In genomic region chr15:91282822-91283221, GRCm38 (mm10) we compare ENCODE assay signal across 12 mouse cellular contexts.
DNase-seq lines count a peak whose midpoint lies in the region; ATAC-seq lines count a peak whose summit lies in the region.
"Had no signal": no experiment of that assay in that cellular context is flagged by ENCODE, and none has a peak within 500 bp of the region (broad histone marks: within the 10 kb centered on the region; RNA-seq: fewer than 3 reads in every experiment).

No protein-coding gene starts in this region.

- no peak overlapping the region for H3K4me3 ChIP-seq in lung, embryonic 16.5 days (ENCODE audit: low read length)
- no peak overlapping the region for H3K4me3 ChIP-seq in hindbrain, embryonic 10.5 days
- no peak overlapping the region for H3K4me3 ChIP-seq in kidney, embryonic 14.5 days (ENCODE audit: low read length)
- no peak overlapping the region for H3K4me3 ChIP-seq in midbrain, embryonic 10.5 days
- H3K4me3 ChIP-seq: forebrain, embryonic 13.5 days; hindbrain, embryonic 15.5 days had no signal

- H3K27ac ChIP-seq in lung, embryonic 16.5 days (ENCODE audit: low read length): peak overlapping the region; percentile 82
- no peak overlapping the region for H3K27ac ChIP-seq in hindbrain, embryonic 10.5 days
- no peak overlapping the region for H3K27ac ChIP-seq in kidney, embryonic 14.5 days (ENCODE audit: low read depth, low read length)
- no peak overlapping the region for H3K27ac ChIP-seq in midbrain, embryonic 10.5 days (replicated peaks)
- H3K27ac ChIP-seq: forebrain, embryonic 13.5 days; hindbrain, embryonic 15.5 days; kidney, postnatal 0 days had no signal

- no peak overlapping the region for H3K4me2 ChIP-seq in lung, embryonic 16.5 days (ENCODE audit: low read depth, low read length)
- no peak overlapping the region for H3K4me2 ChIP-seq in kidney, embryonic 14.5 days (replicated peaks; ENCODE audit: low read depth, low read length)
- H3K4me2 ChIP-seq: forebrain, embryonic 13.5 days; hindbrain, embryonic 15.5 days had no signal

- DNase-seq in heart, adult 11 months: peak; percentile 97
- DNase-seq in heart, adult 8-10 months (ENCODE audit: low spot score): no peak
- DNase-seq in NIH3T3 (ENCODE audit: low read depth): peak; percentile 58
- peak; percentile 49 for DNase-seq in fibroblast of lung, adult 2 months (ENCODE audit: low read depth)
- no peak for DNase-seq in hindbrain, embryonic 10.5 days (ENCODE audit: low spot score)
- no peak for DNase-seq in midbrain, embryonic 10.5 days (ENCODE audit: low spot score)

- WGBS in lung, embryonic 16.5 days: 37% methylated on average over 7 of the region's 7 CpGs
- 91% methylated on average over 7 of the region's 7 CpGs for WGBS in hindbrain, embryonic 10.5 days
- 92% methylated on average over 7 of the region's 7 CpGs for WGBS in kidney, embryonic 14.5 days
- 88% methylated on average over 7 of the region's 7 CpGs for WGBS in midbrain, embryonic 10.5 days

- peaks cover 2% of the 10 kb centered on the region; the same call in 1 of the 2 replicates for H3K9me3 ChIP-seq in lung, embryonic 16.5 days (ENCODE audit: control insufficient read depth, low read length)
- H3K9me3 ChIP-seq in hindbrain, embryonic 10.5 days: peaks cover 12% of the 10 kb centered on the region
- H3K9me3 ChIP-seq in kidney, embryonic 14.5 days (ENCODE audit: control insufficient read depth, low read length): peaks cover 4% of the 10 kb centered on the region; the same call in 1 of the 2 replicates
- peaks cover 7% of the 10 kb centered on the region for H3K9me3 ChIP-seq in midbrain, embryonic 10.5 days (replicated peaks)
- H3K9me3 ChIP-seq: hindbrain, embryonic 15.5 days had no signal

- no peaks in the 10 kb centered on the region for H3K36me3 ChIP-seq in lung, embryonic 16.5 days (ENCODE audit: control insufficient read depth, insufficient read depth, low read length)
- H3K36me3 ChIP-seq in hindbrain, embryonic 10.5 days: peaks cover 5% of the 10 kb centered on the region; the same call in 1 of the 2 replicates
- H3K36me3 ChIP-seq in kidney, embryonic 14.5 days (ENCODE audit: control insufficient read depth, insufficient read depth, low read length): no peaks in the 10 kb centered on the region
- H3K36me3 ChIP-seq in midbrain, embryonic 10.5 days: no peaks in the 10 kb centered on the region
- H3K36me3 ChIP-seq: hindbrain, embryonic 15.5 days had no signal

- H3K27me3 ChIP-seq in lung, embryonic 16.5 days (ENCODE audit: control insufficient read depth, insufficient read depth, low read depth, low read length): no peaks in the 10 kb centered on the region
- no peaks in the 10 kb centered on the region for H3K27me3 ChIP-seq in hindbrain, embryonic 10.5 days (ENCODE audit: insufficient read depth, poor library complexity, severe bottlenecking)
- no peaks in the 10 kb centered on the region for H3K27me3 ChIP-seq in kidney, embryonic 14.5 days (ENCODE audit: control insufficient read depth, insufficient read depth, low read length)
- no peaks in the 10 kb centered on the region for H3K27me3 ChIP-seq in midbrain, embryonic 10.5 days (ENCODE audit: low read depth, poor library complexity, severe bottlenecking)
- H3K27me3 ChIP-seq: forebrain, embryonic 13.5 days; hindbrain, embryonic 15.5 days; Patski had no signal

- peak; percentile 96 for ATAC-seq in lung, embryonic 16.5 days (ENCODE audit: low read depth)
- no peak for ATAC-seq in kidney, embryonic 14.5 days (ENCODE audit: low FRiP score, low TSS enrichment)
- ATAC-seq: forebrain, embryonic 13.5 days; Patski had no signal

- H3K9ac ChIP-seq in lung, embryonic 16.5 days (ENCODE audit: low read length): no peak overlapping the region
- H3K9ac ChIP-seq in kidney, embryonic 14.5 days (ENCODE audit: low read depth, low read length): no peak overlapping the region
- H3K9ac ChIP-seq: forebrain, embryonic 13.5 days; hindbrain, embryonic 15.5 days had no signal

- no peaks in the 10 kb centered on the region for H3K4me1 ChIP-seq in lung, embryonic 16.5 days (replicated peaks; ENCODE audit: control insufficient read depth, insufficient read depth, low read length)
- no peaks in the 10 kb centered on the region for H3K4me1 ChIP-seq in hindbrain, embryonic 10.5 days (replicated peaks)
- H3K4me1 ChIP-seq in kidney, embryonic 14.5 days (ENCODE audit: control insufficient read depth, insufficient read depth, low read length): no peaks in the 10 kb centered on the region
- no peaks in the 10 kb centered on the region for H3K4me1 ChIP-seq in midbrain, embryonic 10.5 days
- H3K4me1 ChIP-seq: forebrain, embryonic 13.5 days; hindbrain, embryonic 15.5 days had no signal

Comparison
In these comparisons a context has a peak if more than half of its experiments do, and no peak if none do; other contexts are left out.
1. DNase-seq: peak in heart, adult 11 months (single experiment), NIH3T3 (single experiment) and fibroblast of lung, adult 2 months (single experiment); none in heart, adult 8-10 months (single experiment), hindbrain, embryonic 10.5 days (single experiment) and midbrain, embryonic 10.5 days (single experiment).